Mouse (Mus musculus) left cerebral cortex, adult 18-20 months (tissue): ENCODE measurements around the gene Olfr399. TPM values are rescaled to one million over a fixed set of nuclear protein-coding genes. Genes with fewer than 3 reads are reported as not detected.

ENCODE experiments used
- DNase-seq, 2 experiments: peaks; one replicate each; pipeline ENCODE4 v3.0.0; 2021 to 2022; ENCODE audit warnings: low spot score in 2 of 2, mixed read lengths in 1 of 2
- long read RNA-seq, 2 experiments: library from polyadenylated mRNA; stranded (forward); transcript quantifications; one replicate each; pipeline ENCODE4 v2.0.0; 2021
- total RNA-seq, 2 experiments: library from RNA; stranded (reverse); gene quantifications; 2 replicates each; pipeline ENCODE4 v1.2.3; 2021

The Olfr399 gene
- total RNA-seq = not detected
- long read RNA-seq, experiment 1 = 0 reads
- long read RNA-seq, experiment 2 = 0 reads

GRCm38 (mm10) chr11:74056451-74056850 is at the start of gene Olfr399, which contains the start of gene Olfr139:
Gene Olfr399, minus strand, starts transcription at chr11:74056615.
Gene Olfr139, minus strand, starts transcription at chr11:74056551.
- no peak for DNase-seq

- no peak for DNase-seq
These were observed 48.7 kb upstream of the Olfr399 start for GRCm38 (mm10) chr11:74105066-74105465.

GRCm38 (mm10) chr11:74101507-74101906 is 45.1 kb upstream of the Olfr399 start:
- DNase-seq = no peak

GRCm38 (mm10) chr11:74100724-74101123 is 44.3 kb upstream of the Olfr399 start:
- no peak for DNase-seq

- DNase-seq = no peak
These were observed 13.2 kb upstream of the Olfr399 start, which contains the start of gene Zfp616 for GRCm38 (mm10) chr11:74069655-74070054. Gene Zfp616, plus strand, starts transcription at chr11:74069955.

- DNase-seq = no peak
These were observed 5.1 kb downstream of the Olfr399 start for GRCm38 (mm10) chr11:74051347-74051746.

Other genes starting within 250 kb of the Olfr399 start
- not detected for gene Olfr392, start 239.6 kb downstream of the Olfr399 start, total RNA-seq
- gene Olfr393, start 205.2 kb downstream of the Olfr399 start, total RNA-seq = not detected
- not detected for gene Olfr394, start 165.8 kb downstream of the Olfr399 start, total RNA-seq
- gene Olfr395, start 147.3 kb downstream of the Olfr399 start, total RNA-seq = not detected
- not detected for gene Olfr23, start 119.9 kb downstream of the Olfr399 start, total RNA-seq
- gene Olfr397, start 95.8 kb downstream of the Olfr399 start, total RNA-seq = not detected
- gene Olfr398, start 66.2 kb downstream of the Olfr399 start, total RNA-seq = not detected
- gene Olfr139, start 64 bp downstream of the Olfr399 start, total RNA-seq = not detected
- not detected for gene Zfp616, start 13.3 kb upstream of the Olfr399 start, total RNA-seq
- not detected for gene Olfr401, start 57.1 kb upstream of the Olfr399 start, total RNA-seq
- not detected for gene Olfr402, start 96.9 kb upstream of the Olfr399 start, total RNA-seq
- gene Olfr403, start 129.6 kb upstream of the Olfr399 start, total RNA-seq = not detected
- not detected for gene Olfr43, start 154.8 kb upstream of the Olfr399 start, total RNA-seq
- gene Olfr406, start 203.2 kb upstream of the Olfr399 start, total RNA-seq = not detected
- gene Olfr59, start 227.1 kb upstream of the Olfr399 start, total RNA-seq = not detected